Mouse (Mus musculus) embryonic facial prominence, embryonic 10.5 days (tissue): ENCODE results near the gene Fkbpl. TPM values are rescaled to one million over a fixed set of nuclear protein-coding genes. Genes with fewer than 3 reads are reported as not detected.
A peak's percentile ranks its signal among the peaks of the same experiment; 100 is the strongest.

ENCODE experiments used
- DNase-seq: peaks from one replicate; pipeline ENCODE4 v3.0.0-alpha.2; 2017; ENCODE audit warnings: low spot score
- H3K27ac ChIP-seq: fragments of 300-500 bp; sonication (generic); replicated peaks from 2 replicates; pipeline ENCODE4 v1.5.1; 2016; ENCODE audit warnings: mild to moderate bottlenecking
- H3K27me3 ChIP-seq: fragments of 300-500 bp; sonication (generic); replicated peaks from 2 replicates; pipeline ENCODE4 v1.6.1; 2016; ENCODE audit warnings: low read depth, mild to moderate bottlenecking; ENCODE audit not compliant: poor library complexity, severe bottlenecking
- H3K36me3 ChIP-seq: fragments of 300-500 bp; sonication (generic); replicated peaks from 2 replicates; pipeline ENCODE4 v1.6.1; 2016; ENCODE audit warnings: mild to moderate bottlenecking, moderate library complexity
- H3K4me1 ChIP-seq: fragments of 300-500 bp; sonication (generic); 2 replicates; pipeline ENCODE4 v1.6.1; 2016
- H3K4me3 ChIP-seq: fragments of 300-500 bp; sonication (generic); 2 replicates; pipeline ENCODE4 v1.5.1; 2016; ENCODE audit warnings: mild to moderate bottlenecking, moderate library complexity
- H3K9me3 ChIP-seq: fragments of 300-500 bp; sonication (generic); 2 replicates; pipeline ENCODE4 v1.6.1; 2016; ENCODE audit warnings: mild to moderate bottlenecking
- WGBS: fragments of 180-500 bp; shearing (Covaris S2); methylation state at CpG from one replicate; pipeline ENCODE4 v1.1.7; 2016; 5-methylcytosine and 5-hydroxymethylcytosine counted together
- polyA plus RNA-seq: library from polyadenylated mRNA; unstranded; fragments of >200 nt; fragmentation: Nextera tagmentation; extraction: Ambion mirVana; gene quantifications from 2 replicates; pipeline ENCODE4 v1.2.1, GENCODE M21; 2016

Fkbpl gene
- polyA plus RNA-seq, 1 experiment from 2014 or later = 16.6 TPM

DNA sequence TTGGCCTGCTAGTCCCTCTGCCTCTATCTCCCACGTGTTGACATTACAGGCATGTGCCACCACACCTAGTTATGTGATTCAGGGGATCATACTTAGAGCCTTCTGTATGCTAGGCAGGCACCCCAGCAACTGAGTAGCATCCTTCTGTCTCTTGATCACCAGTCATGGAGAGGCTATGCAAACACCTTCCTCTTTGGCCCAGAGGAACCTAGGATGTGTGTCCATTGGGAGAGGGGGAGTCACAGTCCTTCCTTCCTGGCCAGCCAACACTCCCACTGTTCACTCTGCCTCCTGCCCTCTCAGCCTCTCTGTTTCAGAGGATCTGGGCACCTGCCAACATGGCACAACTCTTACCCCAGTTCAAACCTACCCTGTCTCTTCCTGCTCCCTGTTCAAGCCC lies 19.0 kb downstream of the Fkbpl start:
- Histone ChIP-seq H3K36me3 (no peaks in the 10 kb centered on the region), H3K4me1 (peaks cover 18% of the 10 kb centered on the region), H3K4me3 (no peak overlapping the region), H3K27ac (no peak overlapping the region), H3K27me3 (peaks cover 65% of the 10 kb centered on the region), H3K9me3 (no peaks in the 10 kb centered on the region)
- DNase-seq = no peak
- 48% methylated on average over 1 of the region's 1 CpGs for WGBS

DNA sequence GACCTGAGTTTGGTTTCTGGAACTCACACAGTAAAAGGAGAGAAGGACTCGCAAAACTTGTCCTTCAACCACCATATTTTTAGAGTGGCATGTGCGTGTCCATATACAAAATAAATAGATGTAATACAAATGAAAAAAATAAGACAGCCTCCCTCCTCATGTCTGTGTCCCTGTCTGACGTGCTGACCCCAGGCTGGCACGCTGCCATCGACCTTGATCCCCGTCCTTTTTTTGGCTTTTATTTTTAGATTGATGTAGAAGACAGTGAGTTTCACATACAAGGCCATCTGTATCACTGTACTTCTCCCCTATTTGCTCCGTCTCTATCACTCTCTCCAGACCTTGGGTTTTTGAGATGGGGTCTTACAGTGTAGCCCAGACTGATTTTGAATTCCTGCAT lies 19.9 kb downstream of the Fkbpl start:
- no peak for DNase-seq
- H3K36me3 ChIP-seq = no peaks in the 10 kb centered on the region
- WGBS = 86% methylated on average over 7 of the region's 7 CpGs
- H3K4me3 ChIP-seq = no peak overlapping the region
- peaks cover 65% of the 10 kb centered on the region for H3K27me3 ChIP-seq
- peaks cover 18% of the 10 kb centered on the region for H3K4me1 ChIP-seq
- H3K27ac ChIP-seq = no peak overlapping the region
- no peaks in the 10 kb centered on the region for H3K9me3 ChIP-seq

DNA sequence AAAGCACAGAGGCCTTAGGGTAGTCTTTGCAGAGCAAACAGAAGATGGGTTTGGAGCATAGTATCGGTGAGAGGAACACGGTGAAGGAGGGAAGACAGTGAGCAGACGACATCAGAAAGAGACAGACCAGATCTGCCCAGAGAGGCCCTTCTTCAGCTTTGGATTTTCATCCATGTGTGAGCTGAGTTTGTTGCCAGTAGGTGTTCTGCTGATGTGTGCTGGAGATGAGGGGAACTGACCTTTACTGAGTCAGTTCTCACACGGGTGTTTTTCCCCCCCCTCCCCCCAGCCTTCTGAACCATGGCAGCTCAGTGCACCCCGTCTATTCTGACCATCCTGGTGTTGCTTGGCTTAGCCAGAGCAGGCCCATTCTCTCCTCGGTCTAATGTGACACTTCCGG lies 25.7 kb downstream of the Fkbpl start, which contains the start of gene Tnxb:
TSS of gene Tnxb (plus strand) at position 301 of the 400 bp plus-strand sequence.
- no peak within 1 kb of the TSS; the same call in 1 of the 2 replicates for H3K27ac ChIP-seq
- DNase-seq = no peak
- H3K9me3 ChIP-seq = no peaks in the 10 kb centered on the region
- 55% methylated on average over 7 of the region's 7 CpGs for WGBS
- H3K27me3 ChIP-seq = peaks cover 83% of the 10 kb centered on the region
- peaks cover 20% of the 10 kb centered on the region for H3K4me1 ChIP-seq
- H3K36me3 ChIP-seq = no peaks in the 10 kb centered on the region
- peak within 1 kb of the TSS; percentile 53 for H3K4me3 ChIP-seq

DNA sequence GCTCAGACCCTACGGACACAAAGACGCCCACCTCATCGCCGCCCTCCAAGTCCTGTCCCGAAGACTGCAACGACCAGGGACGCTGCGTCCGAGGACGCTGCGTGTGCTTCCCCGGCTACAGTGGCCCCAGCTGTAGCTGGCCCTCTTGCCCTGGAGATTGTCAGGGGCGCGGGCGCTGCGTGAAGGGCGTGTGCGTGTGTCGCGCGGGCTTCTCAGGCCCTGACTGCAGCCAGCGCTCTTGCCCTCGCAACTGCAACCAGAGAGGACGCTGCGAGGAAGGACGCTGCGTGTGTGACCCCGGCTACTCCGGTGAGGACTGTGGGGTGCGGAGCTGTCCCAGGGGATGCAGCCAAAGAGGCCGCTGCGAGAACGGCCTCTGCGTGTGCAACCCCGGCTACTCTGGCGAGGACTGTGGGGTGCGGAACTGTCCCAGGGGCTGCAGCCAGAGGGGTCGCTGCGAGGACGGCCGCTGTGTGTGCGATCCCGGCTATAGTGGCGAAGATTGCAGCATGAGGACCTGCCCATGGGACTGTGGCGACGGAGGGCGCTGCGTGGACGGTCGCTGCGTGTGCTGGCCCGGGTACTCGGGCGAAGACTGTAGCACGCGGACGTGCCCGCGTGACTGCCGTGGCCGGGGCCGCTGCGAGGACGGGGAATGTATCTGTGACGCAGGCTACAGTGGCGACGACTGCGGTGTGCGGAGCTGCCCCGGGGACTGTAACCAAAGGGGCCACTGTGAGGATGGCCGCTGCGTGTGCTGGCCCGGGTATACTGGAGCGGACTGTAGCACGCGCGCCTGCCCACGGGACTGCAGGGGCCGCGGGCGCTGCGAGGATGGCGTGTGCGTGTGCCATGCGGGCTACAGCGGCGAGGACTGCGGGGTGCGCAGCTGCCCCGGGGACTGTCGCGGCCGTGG lies 26.8 kb downstream of the Fkbpl start:
- Histone ChIP-seq H3K27me3 (peaks cover 85% of the 10 kb centered on the region), H3K36me3 (no peaks in the 10 kb centered on the region), H3K4me3 (peak overlapping the region; percentile 53), H3K27ac (no peak overlapping the region; the same call in 1 of the 2 replicates), H3K9me3 (no peaks in the 10 kb centered on the region), H3K4me1 (peaks cover 20% of the 10 kb centered on the region)
- WGBS = 9% methylated on average over 93 of the region's 93 CpGs
- peak; percentile 55 for DNase-seq

DNA sequence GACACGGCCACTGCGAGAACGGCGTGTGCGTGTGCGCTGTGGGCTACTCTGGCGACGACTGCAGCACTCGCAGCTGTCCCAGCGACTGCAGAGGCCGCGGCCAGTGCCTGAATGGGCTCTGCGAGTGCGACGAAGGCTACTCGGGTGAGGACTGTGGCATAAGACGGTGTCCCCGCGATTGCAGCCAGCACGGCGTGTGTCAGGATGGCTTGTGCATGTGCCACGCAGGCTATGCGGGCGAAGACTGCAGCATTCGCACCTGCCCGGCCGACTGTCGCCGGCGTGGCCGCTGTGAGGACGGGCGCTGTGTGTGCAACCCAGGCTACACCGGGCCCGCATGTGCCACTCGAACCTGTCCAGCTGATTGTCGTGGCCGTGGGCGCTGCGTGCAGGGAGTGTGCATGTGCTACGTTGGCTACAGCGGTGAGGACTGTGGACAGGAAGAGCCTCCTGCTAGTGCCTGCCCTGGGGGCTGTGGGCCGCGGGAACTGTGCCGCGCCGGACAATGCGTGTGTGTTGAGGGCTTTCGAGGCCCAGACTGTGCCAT lies 27.8 kb downstream of the Fkbpl start:
- Histone ChIP-seq H3K27ac (no peak overlapping the region), H3K27me3 (peaks cover 94% of the 10 kb centered on the region), H3K4me1 (peaks cover 18% of the 10 kb centered on the region), H3K36me3 (no peaks in the 10 kb centered on the region), H3K9me3 (no peaks in the 10 kb centered on the region), H3K4me3 (peak overlapping the region; percentile 53)
- DNase-seq = no peak
- 34% methylated on average over 49 of the region's 49 CpGs for WGBS

DNA sequence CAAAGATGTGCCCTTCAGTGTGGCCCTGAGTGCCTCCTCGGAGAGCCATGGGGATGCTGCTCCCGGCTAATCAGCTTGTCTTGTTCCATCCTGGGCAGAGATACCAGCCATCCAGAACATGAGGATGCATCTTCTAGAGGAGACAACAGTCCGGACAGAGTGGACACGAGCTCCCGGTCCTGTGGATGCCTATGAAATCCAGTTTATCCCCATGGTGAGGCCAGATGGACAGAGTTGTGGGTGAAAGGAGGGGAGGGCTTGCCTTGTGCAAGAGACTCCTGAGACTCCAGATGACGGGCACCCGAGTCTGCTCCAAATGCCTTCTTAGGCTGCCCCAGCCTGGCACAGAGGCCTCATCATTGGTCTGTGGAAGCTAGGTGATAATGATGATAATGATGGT lies 28.6 kb downstream of the Fkbpl start:
- Histone ChIP-seq H3K4me3 (no peak overlapping the region), H3K27me3 (peaks cover 96% of the 10 kb centered on the region), H3K27ac (no peak overlapping the region), H3K4me1 (peaks cover 18% of the 10 kb centered on the region), H3K9me3 (no peaks in the 10 kb centered on the region), H3K36me3 (no peaks in the 10 kb centered on the region)
- DNase-seq = no peak
- WGBS = 88% methylated on average over 7 of the region's 7 CpGs

DNA sequence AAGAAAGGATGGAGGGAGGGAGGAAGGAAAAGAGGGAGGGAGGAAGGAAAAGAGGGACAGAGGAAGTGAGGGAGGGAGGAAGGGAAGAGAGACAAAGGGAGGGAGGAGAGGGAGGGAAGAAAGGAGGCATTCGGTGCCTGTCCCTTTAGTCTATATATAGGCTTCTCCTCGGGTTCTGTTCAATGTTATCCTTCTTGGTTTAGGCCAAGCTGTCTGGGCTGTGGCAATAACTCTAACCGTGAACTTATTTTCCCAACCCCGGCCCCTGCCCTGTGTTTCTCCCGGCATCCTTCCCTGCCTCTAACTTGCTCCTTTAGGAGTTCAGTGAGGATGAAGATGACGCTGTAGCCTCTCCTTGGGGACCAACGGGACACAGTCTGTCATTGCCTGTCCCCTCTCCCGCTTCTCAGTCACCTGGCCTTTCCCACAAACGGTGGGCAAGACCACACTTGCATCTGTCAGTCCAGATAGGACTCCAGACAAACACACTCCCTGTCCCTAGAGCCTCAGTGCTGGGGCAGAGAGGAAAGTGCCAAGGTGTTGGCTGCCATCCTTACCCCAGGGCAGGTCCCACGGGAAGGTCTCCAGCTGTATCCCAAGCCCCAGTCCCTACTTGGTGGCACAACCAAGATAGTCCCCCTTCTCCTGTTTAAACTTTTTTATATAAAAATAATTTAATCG lies 30.1 kb downstream of the Fkbpl start:
- Histone ChIP-seq H3K9me3 (no peaks in the 10 kb centered on the region), H3K4me3 (no peak overlapping the region), H3K4me1 (peaks cover 19% of the 10 kb centered on the region), H3K36me3 (no peaks in the 10 kb centered on the region), H3K27ac (no peak overlapping the region), H3K27me3 (peaks cover 100% of the 10 kb centered on the region)
- no peak for DNase-seq
- 64% methylated on average over 11 of the region's 11 CpGs for WGBS

DNA sequence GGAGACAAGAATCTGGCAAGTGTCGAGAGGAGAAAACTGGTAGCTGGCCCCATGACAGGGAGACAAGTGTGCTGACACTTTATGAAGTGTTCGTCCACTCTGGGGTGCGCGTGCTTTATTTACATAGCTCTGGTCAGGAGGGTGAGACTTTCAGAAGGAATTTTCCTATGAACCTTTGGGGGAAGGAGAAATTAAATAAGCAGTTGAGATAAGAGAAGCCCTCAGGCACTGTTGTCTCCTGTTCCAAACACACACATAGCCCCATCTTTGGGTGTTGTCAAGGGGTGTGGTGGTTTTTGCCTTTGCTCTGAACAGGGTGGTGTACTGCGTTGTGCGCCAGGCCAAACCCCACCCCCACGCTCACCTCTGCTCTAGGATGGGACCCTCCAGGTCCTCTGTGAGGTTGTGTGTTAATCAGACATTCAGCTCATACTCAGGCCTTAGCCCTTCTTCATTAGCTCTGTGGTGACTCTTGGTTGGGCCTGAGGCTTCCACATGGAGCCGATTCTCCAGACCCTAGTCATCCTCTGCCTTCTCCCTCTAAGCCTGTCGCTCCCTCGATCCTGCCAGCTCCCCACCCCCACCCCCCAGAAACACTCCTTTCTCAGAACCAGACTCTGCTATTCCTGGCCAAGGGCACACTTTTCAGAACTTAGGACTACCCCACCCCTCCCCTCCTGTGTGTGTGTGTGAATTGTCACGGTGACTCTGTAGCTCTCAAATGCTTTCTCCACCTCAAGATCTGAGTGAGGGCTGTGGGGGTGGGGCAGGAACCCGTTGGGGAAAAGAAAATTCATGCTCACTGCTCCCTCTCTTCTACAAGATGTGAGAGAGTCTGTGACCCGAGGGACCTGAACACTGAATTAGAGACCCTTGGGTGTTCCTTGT lies 30.9 kb downstream of the Fkbpl start:
- H3K27ac ChIP-seq = no peak overlapping the region
- H3K4me1 ChIP-seq = peaks cover 25% of the 10 kb centered on the region
- DNase-seq = no peak
- peaks cover 100% of the 10 kb centered on the region for H3K27me3 ChIP-seq
- no peak overlapping the region for H3K4me3 ChIP-seq
- H3K36me3 ChIP-seq = no peaks in the 10 kb centered on the region
- H3K9me3 ChIP-seq = no peaks in the 10 kb centered on the region
- WGBS = 78% methylated on average over 13 of the region's 13 CpGs

DNA sequence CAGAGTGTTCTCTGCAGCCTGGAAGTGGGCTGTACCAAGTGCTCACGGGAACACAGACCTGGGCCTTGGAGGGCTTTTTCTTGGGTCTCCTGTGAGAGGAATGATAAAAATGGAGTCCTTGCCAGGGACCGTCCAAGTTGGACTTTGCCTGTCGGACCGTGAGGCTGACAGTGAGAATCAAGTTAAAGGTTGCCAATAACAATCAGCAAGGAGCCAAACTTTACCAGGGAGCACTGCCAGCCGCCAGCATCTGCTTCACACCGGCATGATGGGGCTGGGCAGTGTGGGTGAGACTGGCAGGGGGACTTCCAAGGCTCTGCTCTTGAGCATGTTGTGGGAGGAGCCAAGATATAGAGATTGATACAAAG lies 31.5 kb downstream of the Fkbpl start:
- peaks cover 100% of the 10 kb centered on the region for H3K27me3 ChIP-seq
- no peak overlapping the region for H3K4me3 ChIP-seq
- WGBS = 83% methylated on average over 6 of the region's 6 CpGs
- H3K4me1 ChIP-seq = peaks cover 23% of the 10 kb centered on the region
- DNase-seq = no peak
- no peaks in the 10 kb centered on the region for H3K9me3 ChIP-seq
- H3K27ac ChIP-seq = no peak overlapping the region
- H3K36me3 ChIP-seq = no peaks in the 10 kb centered on the region

DNA sequence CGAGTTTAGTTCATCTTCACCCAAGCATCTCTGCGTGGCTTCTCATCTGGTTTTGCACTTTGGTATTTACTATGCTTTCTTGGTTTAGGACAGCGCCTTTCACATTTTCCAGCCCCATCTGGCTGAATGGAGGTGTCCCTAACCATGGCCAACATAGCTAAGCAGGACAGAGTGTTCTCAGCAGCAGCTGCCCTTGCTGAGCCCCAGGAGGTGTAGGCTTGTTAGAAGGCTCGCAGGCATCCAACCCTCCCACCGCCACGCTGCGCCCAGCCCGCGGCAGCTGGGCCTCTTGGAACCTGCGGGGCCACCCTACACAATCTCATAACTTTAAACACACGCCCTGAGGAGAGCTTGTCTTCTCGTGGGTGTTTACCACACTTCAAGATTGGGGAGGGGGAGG lies 32.1 kb downstream of the Fkbpl start:
- no peak overlapping the region for H3K4me3 ChIP-seq
- no peaks in the 10 kb centered on the region for H3K36me3 ChIP-seq
- no peak for DNase-seq
- peaks cover 20% of the 10 kb centered on the region for H3K4me1 ChIP-seq
- no peak overlapping the region for H3K27ac ChIP-seq
- WGBS = 81% methylated on average over 12 of the region's 12 CpGs
- H3K9me3 ChIP-seq = no peaks in the 10 kb centered on the region
- H3K27me3 ChIP-seq = peaks cover 100% of the 10 kb centered on the region

DNA sequence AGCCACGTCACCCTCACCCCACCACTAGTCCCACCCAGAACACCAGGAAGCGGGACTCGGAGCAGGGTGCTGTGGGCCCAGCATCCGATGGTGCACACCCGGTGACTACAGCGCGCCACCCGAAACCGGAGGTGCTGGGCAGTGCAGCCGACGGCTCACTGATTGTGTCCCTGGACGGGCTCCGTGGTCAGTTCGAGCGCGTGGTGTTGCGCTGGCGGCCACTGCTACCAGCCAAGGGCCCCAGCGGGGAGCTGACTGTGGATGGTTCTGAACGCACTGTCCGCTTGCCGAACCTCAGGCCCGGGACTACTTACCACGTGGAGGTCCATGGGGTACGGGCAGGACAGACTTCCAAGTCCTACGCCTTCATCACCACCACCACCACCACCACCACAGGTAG lies 35.6 kb downstream of the Fkbpl start:
- Histone ChIP-seq H3K27me3 (peaks cover 75% of the 10 kb centered on the region), H3K36me3 (no peaks in the 10 kb centered on the region), H3K27ac (no peak overlapping the region), H3K4me1 (peaks cover 20% of the 10 kb centered on the region), H3K4me3 (no peak overlapping the region), H3K9me3 (no peaks in the 10 kb centered on the region)
- no peak for DNase-seq
- WGBS = 85% methylated on average over 26 of the region's 26 CpGs

DNA sequence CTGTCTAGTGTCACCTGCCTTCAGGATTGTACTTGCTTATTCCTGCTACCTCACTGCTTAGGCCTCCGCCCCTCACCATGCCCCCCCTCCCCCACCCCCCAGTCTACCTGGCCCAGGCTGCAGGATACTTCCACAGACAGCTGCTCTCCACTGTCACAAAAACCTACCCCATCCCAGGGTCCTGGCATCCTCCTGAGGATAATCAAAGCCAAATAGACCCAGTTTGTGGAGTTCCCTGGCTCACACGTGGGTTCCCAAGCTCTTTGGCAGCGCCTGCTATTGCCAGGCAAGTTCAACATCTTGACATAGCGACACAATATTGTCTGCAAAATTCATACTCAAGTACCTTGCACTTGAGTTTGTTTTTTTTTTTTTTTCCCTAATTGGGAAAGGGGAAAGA lies 36.1 kb downstream of the Fkbpl start:
- Histone ChIP-seq H3K4me1 (peaks cover 25% of the 10 kb centered on the region), H3K4me3 (no peak overlapping the region), H3K36me3 (no peaks in the 10 kb centered on the region), H3K27ac (no peak overlapping the region), H3K9me3 (no peaks in the 10 kb centered on the region), H3K27me3 (peaks cover 71% of the 10 kb centered on the region)
- no peak for DNase-seq
- WGBS = 84% methylated on average over 4 of the region's 4 CpGs
